Mouse (Mus musculus): Measurements from ENCODE around the gene Gpc6.

Gpc6 gene

GRCm38 (mm10) chr14:117800399-117800798, 875.3 kb downstream of the Gpc6 start:
- no peak for DNase-seq (ENCODE audit: low spot score)

- no peak for DNase-seq (ENCODE audit: low spot score)
Measured at GRCm38 (mm10) chr14:117807846-117808245, 882.7 kb downstream of the Gpc6 start.

- no peak for DNase-seq (ENCODE audit: low spot score)
Measured at GRCm38 (mm10) chr14:117808326-117808725, 883.2 kb downstream of the Gpc6 start.

GRCm38 (mm10) chr14:117810321-117811270, 885.5 kb downstream of the Gpc6 start:
- no peak for DNase-seq (ENCODE audit: low spot score)

- DNase-seq (ENCODE audit: low spot score) = no peak
Measured at GRCm38 (mm10) chr14:117813473-117813872, 888.4 kb downstream of the Gpc6 start.

GRCm38 (mm10) chr14:117816008-117816407, 890.9 kb downstream of the Gpc6 start:
- no peak for DNase-seq (ENCODE audit: low spot score)

- DNase-seq (ENCODE audit: low spot score) = no peak
Measured at GRCm38 (mm10) chr14:117816706-117817105, 891.6 kb downstream of the Gpc6 start.

- no peak for DNase-seq (ENCODE audit: low spot score)
Measured at GRCm38 (mm10) chr14:117817196-117817595, 892.1 kb downstream of the Gpc6 start.

GRCm38 (mm10) chr14:117824491-117824890, 899.4 kb downstream of the Gpc6 start:
- DNase-seq (ENCODE audit: low spot score) = no peak

GRCm38 (mm10) chr14:117826294-117827046, 901.4 kb downstream of the Gpc6 start:
- DNase-seq (ENCODE audit: low spot score) = no peak

GRCm38 (mm10) chr14:117831267-117831666, 906.2 kb downstream of the Gpc6 start:
- no peak for DNase-seq (ENCODE audit: low spot score)

- peak; percentile 19 for DNase-seq (ENCODE audit: low spot score)
Measured at GRCm38 (mm10) chr14:117831731-117832130, 906.6 kb downstream of the Gpc6 start.

GRCm38 (mm10) chr14:117835506-117835905, 910.4 kb downstream of the Gpc6 start:
- DNase-seq (ENCODE audit: low spot score) = no peak

- DNase-seq (ENCODE audit: low spot score) = no peak
Measured at GRCm38 (mm10) chr14:117837021-117837420, 911.9 kb downstream of the Gpc6 start.

- DNase-seq (ENCODE audit: low spot score) = no peak
Measured at GRCm38 (mm10) chr14:117837715-117838114, 912.6 kb downstream of the Gpc6 start.

- DNase-seq (ENCODE audit: low spot score) = no peak
Measured at GRCm38 (mm10) chr14:117841211-117841610, 916.1 kb downstream of the Gpc6 start.

GRCm38 (mm10) chr14:117841797-117842553, 916.9 kb downstream of the Gpc6 start:
- DNase-seq (ENCODE audit: low spot score) = no peak

- no peak for DNase-seq (ENCODE audit: low spot score)
Measured at GRCm38 (mm10) chr14:117849591-117850505, 924.7 kb downstream of the Gpc6 start.

GRCm38 (mm10) chr14:117852266-117852665, 927.2 kb downstream of the Gpc6 start:
- DNase-seq (ENCODE audit: low spot score) = no peak

- DNase-seq (ENCODE audit: low spot score) = no peak
Measured at GRCm38 (mm10) chr14:117852842-117853241, 927.7 kb downstream of the Gpc6 start.

GRCm38 (mm10) chr14:117854498-117854897, 929.4 kb downstream of the Gpc6 start:
- DNase-seq (ENCODE audit: low spot score) = no peak

Measured in urinary bladder, postnatal 25 days (tissue).